Mouse (Mus musculus): ENCODE measurements around the gene B4galnt1.
"Not testable (repeated sequence)": the region's sequence is repeated elsewhere in the genome, so short reads cannot be mapped to it uniquely, and the experiment has no call there.

GRCm38 (mm10) chr10:127152556-127152955 is 12.5 kb upstream of the B4galnt1 start:
- TF ChIP-seq CTCF (IDR thresholded peaks at IDR 0.05; ENCODE audit: extremely low read depth, insufficient read depth, insufficient read length, insufficient replicate concordance); POLR2A (IDR thresholded peaks at IDR 0.05; ENCODE audit: low read depth, low read length): not testable (repeated sequence)

All from spleen, adult 2 months (tissue).